Mouse (Mus musculus): Measurements from ENCODE around the gene Cblc.

Cblc gene

GRCm38 (mm10) chr7:19796697-19797588 lies at the start of gene Cblc:
Gene Cblc (minus strand): TSS chr7:19796809.
- DNase-seq (ENCODE audit: low spot score in 2 of 2): peak; percentile 89 to 91

- no peak for DNase-seq (ENCODE audit: low spot score in 2 of 2)
Observed at GRCm38 (mm10) chr7:19844521-19845171, 48.0 kb upstream of the Cblc start.

- peak; percentile 69 to 76 for DNase-seq (ENCODE audit: low spot score in 2 of 2)
Observed at GRCm38 (mm10) chr7:19843561-19843960, 47.0 kb upstream of the Cblc start.

GRCm38 (mm10) chr7:19842885-19843504 lies 46.4 kb upstream of the Cblc start:
- DNase-seq (ENCODE audit: low spot score in 2 of 2): peak in 1 of 2 experiments; percentile 40

GRCm38 (mm10) chr7:19841686-19842413 lies 45.2 kb upstream of the Cblc start:
- peak in 1 of 2 experiments; percentile 54 for DNase-seq (ENCODE audit: low spot score in 2 of 2)

- no peak for DNase-seq (ENCODE audit: low spot score in 2 of 2)
Observed at GRCm38 (mm10) chr7:19840936-19841335, 44.3 kb upstream of the Cblc start.

GRCm38 (mm10) chr7:19840371-19840770 lies 43.8 kb upstream of the Cblc start:
- DNase-seq (ENCODE audit: low spot score in 2 of 2): no peak

GRCm38 (mm10) chr7:19836843-19837242 lies 40.2 kb upstream of the Cblc start:
- no peak for DNase-seq (ENCODE audit: low spot score in 2 of 2)

GRCm38 (mm10) chr7:19834055-19834454 lies 37.4 kb upstream of the Cblc start:
- no peak for DNase-seq (ENCODE audit: low spot score in 2 of 2)

GRCm38 (mm10) chr7:19831837-19832236 lies 35.2 kb upstream of the Cblc start:
- DNase-seq (ENCODE audit: low spot score in 2 of 2): no peak

- peak; percentile 88 to 96 for DNase-seq (ENCODE audit: low spot score in 2 of 2)
Observed at GRCm38 (mm10) chr7:19830682-19831156, 34.1 kb upstream of the Cblc start.

- no peak for DNase-seq (ENCODE audit: low spot score in 2 of 2)
Observed at GRCm38 (mm10) chr7:19829694-19830093, 33.1 kb upstream of the Cblc start.

- no peak for DNase-seq (ENCODE audit: low spot score in 2 of 2)
Observed at GRCm38 (mm10) chr7:19826756-19827155, 30.1 kb upstream of the Cblc start.

GRCm38 (mm10) chr7:19824182-19824973 lies 27.8 kb upstream of the Cblc start:
- peak; percentile 93 for DNase-seq (ENCODE audit: low spot score in 2 of 2)

GRCm38 (mm10) chr7:19823256-19824181 lies 26.9 kb upstream of the Cblc start:
- DNase-seq (ENCODE audit: low spot score in 2 of 2): no peak

- peak; percentile 61 to 74 for DNase-seq (ENCODE audit: low spot score in 2 of 2)
Observed at GRCm38 (mm10) chr7:19822604-19823058, 26.0 kb upstream of the Cblc start, which contains the start of gene Bcl3. Gene Bcl3 (minus strand): TSS chr7:19822770.

GRCm38 (mm10) chr7:19822193-19822592 lies 25.6 kb upstream of the Cblc start:
- DNase-seq (ENCODE audit: low spot score in 2 of 2): no peak

- DNase-seq (ENCODE audit: low spot score in 2 of 2): no peak
Observed at GRCm38 (mm10) chr7:19821633-19822032, 25.0 kb upstream of the Cblc start.

- no peak for DNase-seq (ENCODE audit: low spot score in 2 of 2)
Observed at GRCm38 (mm10) chr7:19820347-19821048, 23.9 kb upstream of the Cblc start.

Data from urinary bladder, postnatal 36 days (tissue).